Mouse (Mus musculus) heart, postnatal 0 days (tissue): Measurements from ENCODE around the gene Cbx8. TPM values are rescaled to one million over a fixed set of nuclear protein-coding genes. Genes with fewer than 3 reads are reported as not detected.

Experiments
- ATAC-seq: fragments of 200-750 bp; cut with Nextera tagmentation; 2 replicates; pipeline ENCODE4 v1.8.0; 2017; ENCODE audit warnings: low read depth, moderate number of reproducible peaks, moderate library complexity; ENCODE audit not compliant: insufficient read depth
- DNase-seq: peaks from one replicate; pipeline ENCODE4 v3.0.0-alpha.2; 2016; ENCODE audit warnings: low spot score
- H3K27ac ChIP-seq: fragments of 300-500 bp; sonication (generic); 2 replicates; pipeline ENCODE4 v1.5.1; 2014; ENCODE audit warnings: low read depth, mild to moderate bottlenecking
- H3K27me3 ChIP-seq: fragments of 300-500 bp; sonication (generic); 2 replicates; pipeline ENCODE4 v1.6.1; 2014; ENCODE audit warnings: low read length, mixed read lengths; ENCODE audit not compliant: control insufficient read depth, insufficient read depth
- H3K36me3 ChIP-seq: fragments of 300-500 bp; sonication (generic); replicated peaks from 2 replicates; pipeline ENCODE4 v1.6.1; 2014; ENCODE audit warnings: low read length, mixed read lengths; ENCODE audit not compliant: control insufficient read depth, insufficient read depth
- H3K4me1 ChIP-seq: fragments of 300-500 bp; sonication (generic); 2 replicates; pipeline ENCODE4 v1.6.1; 2014; ENCODE audit warnings: antibody characterized with exemption; ENCODE audit not compliant: control insufficient read depth, insufficient read depth
- H3K4me2 ChIP-seq: fragments of 300-500 bp; sonication (generic); 2 replicates; pipeline ENCODE4 v1.6.1; 2014; ENCODE audit warnings: low read depth, mild to moderate bottlenecking, low read length, moderate library complexity
- H3K4me3 ChIP-seq: fragments of 300-500 bp; sonication (generic); 2 replicates; pipeline ENCODE4 v1.5.1; 2014; ENCODE audit warnings: low read depth, low read length
- H3K9ac ChIP-seq: fragments of 300-500 bp; sonication (generic); replicated peaks from 2 replicates; pipeline ENCODE4 v1.6.1; 2014; ENCODE audit warnings: low read depth, low read length, mixed read lengths
- H3K9me3 ChIP-seq: fragments of 300-500 bp; sonication (generic); replicated peaks from 2 replicates; pipeline ENCODE4 v1.6.1; 2016; ENCODE audit warnings: low read length; ENCODE audit not compliant: control insufficient read depth
- CTCF ChIP-seq: IDR thresholded peaks from 2 replicates; pipeline ENCODE4 v1.5.1; 2016; ENCODE audit warnings: antibody characterized with exemption, control low read depth, low read depth
- EP300 ChIP-seq: IDR thresholded peaks from 2 replicates; pipeline ENCODE4 v1.6.1; 2016; ENCODE audit warnings: antibody characterized with exemption, low read depth
- WGBS: fragments of 180-500 bp; shearing (Covaris S2); extraction: QIAGEN DNeasy Blood & Tissue Kit; methylation state at CpG from one replicate; pipeline ENCODE4 v1.1.7; 2014; 5-methylcytosine and 5-hydroxymethylcytosine counted together
- polyA plus RNA-seq: library from polyadenylated mRNA; unstranded; fragments of >200 nt; fragmentation: Nextera tagmentation; extraction: Ambion mirVana; gene quantifications from 2 replicates; pipeline ENCODE4 v1.2.1, GENCODE M21; 2015
- total RNA-seq: library from RNA; depleted of rRNA; stranded (reverse); fragments of >200 nt; gene quantifications from 2 replicates; pipeline ENCODE4 v1.2.3, GENCODE M21; 2014; ENCODE audit warnings: low replicate concordance

Cbx8 gene
- total and polyA plus RNA-seq, 2 experiments from 2014 or later: 1.6 to 5.1 TPM

GRCm38 (mm10) chr11:119036934-119037779, 3.6 kb downstream of the Cbx8 start:
- H3K9ac ChIP-seq: peak overlapping the region; percentile 45
- TF ChIP-seq CTCF (no peak), EP300 (no peak)
- peaks cover 8% of the 10 kb centered on the region for H3K36me3 ChIP-seq
- peak overlapping the region; percentile 48 for H3K4me3 ChIP-seq
- peaks cover 57% of the 10 kb centered on the region for H3K27me3 ChIP-seq
- DNase-seq: no peak
- no peak for ATAC-seq
- no peaks in the 10 kb centered on the region for H3K9me3 ChIP-seq
- peak overlapping the region; percentile 72 for H3K4me2 ChIP-seq
- 5% methylated on average over 57 of the region's 57 CpGs for WGBS
- H3K27ac ChIP-seq: no peak overlapping the region
- peaks cover 18% of the 10 kb centered on the region for H3K4me1 ChIP-seq

- Histone ChIP-seq H3K36me3 (peaks cover 8% of the 10 kb centered on the region), H3K27me3 (peaks cover 50% of the 10 kb centered on the region), H3K4me3 (peak overlapping the region; percentile 48), H3K4me2 (peak overlapping the region; percentile 72; the same call in 1 of the 2 replicates), H3K27ac (no peak overlapping the region), H3K9ac (no peak overlapping the region), H3K9me3 (no peaks in the 10 kb centered on the region), H3K4me1 (peaks cover 18% of the 10 kb centered on the region)
- TF ChIP-seq EP300: no peak
- TF ChIP-seq CTCF: no peak
- 16% methylated on average over 15 of the region's 15 CpGs for WGBS
- DNase-seq: no peak
- ATAC-seq: no peak
Measured at GRCm38 (mm10) chr11:119036447-119036846, 4.3 kb downstream of the Cbx8 start.

- TF ChIP-seq EP300 (no peak), CTCF (no peak)
- H3K9me3 ChIP-seq: no peaks in the 10 kb centered on the region
- DNase-seq (no peak), ATAC-seq (no peak)
- peaks cover 8% of the 10 kb centered on the region for H3K36me3 ChIP-seq
- no peak overlapping the region for H3K9ac ChIP-seq
- 9% methylated on average over 21 of the region's 21 CpGs for WGBS
- H3K4me2 ChIP-seq: no peak overlapping the region
- no peak overlapping the region for H3K27ac ChIP-seq
- H3K4me1 ChIP-seq: peaks cover 18% of the 10 kb centered on the region
- no peak overlapping the region for H3K4me3 ChIP-seq
- peaks cover 48% of the 10 kb centered on the region for H3K27me3 ChIP-seq
Measured at GRCm38 (mm10) chr11:119035686-119036165, 5.0 kb downstream of the Cbx8 start.

- no peak for TF ChIP-seq CTCF
- TF ChIP-seq EP300: no peak
- no peak overlapping the region for H3K4me2 ChIP-seq
- H3K36me3 ChIP-seq: peaks cover 8% of the 10 kb centered on the region
- peaks cover 16% of the 10 kb centered on the region for H3K4me1 ChIP-seq
- H3K9me3 ChIP-seq: no peaks in the 10 kb centered on the region
- DNase-seq (no peak), ATAC-seq (no peak)
- H3K4me3 ChIP-seq: no peak overlapping the region
- peaks cover 48% of the 10 kb centered on the region for H3K27me3 ChIP-seq
- no peak overlapping the region for H3K9ac ChIP-seq
- 4% methylated on average over 21 of the region's 21 CpGs for WGBS
- H3K27ac ChIP-seq: no peak overlapping the region
Measured at GRCm38 (mm10) chr11:119035094-119035685, 5.6 kb downstream of the Cbx8 start.

- Histone ChIP-seq H3K9ac (no peak overlapping the region), H3K36me3 (peaks cover 12% of the 10 kb centered on the region), H3K4me3 (peak overlapping the region; percentile 32), H3K27me3 (peaks cover 48% of the 10 kb centered on the region), H3K4me1 (peaks cover 10% of the 10 kb centered on the region), H3K4me2 (peak overlapping the region; percentile 55), H3K27ac (no peak overlapping the region), H3K9me3 (no peaks in the 10 kb centered on the region)
- TF ChIP-seq CTCF (no peak), EP300 (no peak)
- DNase-seq (no peak), ATAC-seq (no peak; the same call in 1 of the 2 replicates)
- WGBS: 5% methylated on average over 19 of the region's 19 CpGs
Measured at GRCm38 (mm10) chr11:119034635-119035034, 6.1 kb downstream of the Cbx8 start.
